Mouse (Mus musculus) heart, adult 11 months (tissue): ENCODE data around the gene Sema3f.

Experiments used
- DNase-seq: peaks from one replicate; pipeline ENCODE4 v3.0.0; 2022

Gene Sema3f

DNA sequence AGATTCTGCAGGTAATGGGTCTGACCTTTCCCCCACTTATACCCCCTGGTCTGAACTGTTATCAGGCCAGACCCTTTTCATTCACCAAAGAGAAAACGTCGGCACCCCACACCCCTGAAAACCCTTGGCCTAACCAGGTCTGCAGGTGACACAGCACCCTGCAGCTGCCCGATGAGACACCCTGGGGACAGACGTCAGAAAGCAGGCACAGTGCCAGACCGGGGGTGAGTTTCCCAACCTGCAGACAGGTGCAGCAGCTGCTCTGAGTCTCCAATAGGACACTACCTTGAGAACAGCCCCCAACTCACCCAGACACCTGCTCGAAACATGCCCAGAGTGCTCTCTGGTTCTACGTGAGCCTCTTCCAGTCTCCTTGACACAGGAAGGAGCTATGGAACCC lies 21.3 kb downstream of the Sema3f start:
- no peak for DNase-seq

DNA sequence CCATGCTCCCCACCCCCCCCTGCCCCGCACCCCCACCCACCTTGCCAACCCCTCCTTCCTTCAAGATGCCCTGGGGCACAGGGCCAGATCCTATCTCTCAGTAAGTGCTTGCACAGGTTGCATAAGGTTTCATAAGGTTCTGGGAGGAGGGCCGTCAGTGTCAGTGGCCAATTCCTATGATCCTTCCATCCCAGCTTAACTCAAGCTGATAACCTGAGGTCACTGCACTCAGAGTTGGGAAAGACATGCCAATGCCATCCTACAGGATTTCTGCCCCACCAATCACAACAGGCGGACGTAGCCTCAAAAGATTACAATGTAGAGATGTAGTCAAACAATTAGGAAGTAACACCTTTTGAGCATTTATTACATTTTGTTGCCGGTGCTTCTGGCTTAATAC lies 21.9 kb downstream of the Sema3f start:
- no peak for DNase-seq

DNA sequence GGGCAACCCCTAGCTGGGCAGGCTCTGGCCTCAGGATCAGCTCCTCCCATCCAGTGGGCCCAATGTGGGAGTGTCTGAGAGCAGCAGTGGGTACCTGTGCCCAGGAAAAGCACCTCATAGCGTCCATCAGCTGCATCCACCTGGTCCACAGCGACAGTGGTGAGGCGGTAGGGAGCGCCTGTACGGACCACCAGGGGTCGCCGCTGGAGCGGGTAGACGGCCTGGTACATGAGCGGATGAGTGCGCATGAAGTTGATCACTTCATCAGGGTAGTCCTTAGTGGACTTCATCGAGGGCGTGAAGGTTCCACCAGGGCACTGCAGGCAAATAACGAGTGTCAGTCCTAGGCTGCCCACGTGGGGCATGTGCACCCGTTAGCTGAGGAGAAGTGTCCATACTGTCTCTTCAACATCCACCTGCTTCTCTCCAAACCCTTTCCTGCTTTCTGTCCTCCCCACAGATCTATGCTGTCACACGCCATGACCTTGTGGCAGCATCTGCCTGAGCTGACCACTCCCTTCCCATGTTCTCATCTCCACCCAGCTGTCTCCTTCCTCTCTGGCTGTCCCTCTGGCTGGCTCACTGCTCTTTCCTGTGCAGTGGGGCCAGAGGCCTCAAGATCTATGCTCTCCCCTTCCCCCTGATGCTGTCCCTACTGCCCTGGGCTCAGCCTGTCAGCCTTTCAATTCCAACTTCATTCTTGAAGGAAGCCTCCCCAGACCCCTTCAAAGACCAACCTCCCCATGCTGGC lies 24.9 kb downstream of the Sema3f start:
- DNase-seq, result peak; percentile 97

DNA sequence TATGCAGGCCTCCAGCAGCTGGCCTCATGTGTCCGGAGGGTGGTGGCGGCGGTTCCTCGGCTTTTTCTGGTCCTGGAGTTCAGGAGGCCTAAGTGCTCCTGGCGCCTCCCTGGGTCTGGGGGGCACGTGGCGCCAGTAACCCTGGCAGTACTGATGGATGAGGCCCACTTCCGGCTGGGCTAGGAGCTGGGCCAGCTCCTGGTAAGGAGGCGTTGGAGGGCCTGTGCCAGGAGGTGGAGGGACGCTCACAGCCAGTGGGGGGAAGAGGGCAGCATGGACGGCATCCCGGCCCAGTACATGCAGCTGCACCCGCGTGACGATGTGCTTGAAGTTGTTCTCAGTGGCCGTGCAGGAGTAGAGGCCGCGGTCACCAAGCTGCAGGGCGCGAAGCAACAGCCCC lies 27.9 kb downstream of the Sema3f start:
- DNase-seq, result no peak

DNA sequence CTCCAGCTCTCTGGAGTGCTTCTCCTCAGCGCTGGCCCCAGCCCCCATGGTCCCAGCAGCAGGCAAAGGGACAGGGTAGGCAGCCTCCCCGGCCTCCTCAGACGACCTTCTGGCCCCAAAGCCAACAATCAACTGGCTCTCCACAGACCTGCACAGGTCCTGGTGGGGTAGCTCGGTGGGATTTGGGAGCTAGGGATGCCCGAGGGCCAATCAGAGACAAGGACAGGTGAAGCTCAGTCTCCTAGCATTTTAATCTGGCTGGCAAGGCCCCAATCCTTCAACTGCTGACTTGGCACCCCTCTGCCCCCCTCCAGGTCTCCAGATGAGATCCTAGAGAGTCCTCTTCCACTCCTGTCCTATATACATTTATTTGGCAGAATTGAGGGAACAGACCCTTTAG lies 30.8 kb downstream of the Sema3f start, which contains the start of gene Gnat1:
Gene Gnat1 (minus strand): TSS at position 212 of the 400 bp plus-strand sequence.
- no peak for DNase-seq

DNA sequence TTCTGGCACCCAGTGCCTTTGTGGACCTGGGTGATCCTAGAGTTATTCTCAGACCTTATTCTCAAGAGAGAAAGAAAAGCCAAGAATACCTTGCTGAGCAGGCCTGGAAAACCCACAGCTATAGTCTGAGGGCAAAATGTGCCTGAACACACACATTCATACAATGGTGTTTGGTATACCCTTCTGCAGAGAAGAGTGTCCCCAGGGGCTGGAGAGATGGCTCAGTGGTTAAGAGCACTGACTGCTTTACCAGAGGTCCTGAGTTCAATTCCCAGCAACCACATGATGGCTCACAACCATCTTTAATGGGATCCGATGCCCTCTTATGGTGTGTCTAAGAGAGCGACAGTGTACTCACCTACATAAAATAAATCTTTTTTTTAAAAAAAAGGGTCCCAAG lies 31.4 kb downstream of the Sema3f start:
- no peak for DNase-seq

DNA sequence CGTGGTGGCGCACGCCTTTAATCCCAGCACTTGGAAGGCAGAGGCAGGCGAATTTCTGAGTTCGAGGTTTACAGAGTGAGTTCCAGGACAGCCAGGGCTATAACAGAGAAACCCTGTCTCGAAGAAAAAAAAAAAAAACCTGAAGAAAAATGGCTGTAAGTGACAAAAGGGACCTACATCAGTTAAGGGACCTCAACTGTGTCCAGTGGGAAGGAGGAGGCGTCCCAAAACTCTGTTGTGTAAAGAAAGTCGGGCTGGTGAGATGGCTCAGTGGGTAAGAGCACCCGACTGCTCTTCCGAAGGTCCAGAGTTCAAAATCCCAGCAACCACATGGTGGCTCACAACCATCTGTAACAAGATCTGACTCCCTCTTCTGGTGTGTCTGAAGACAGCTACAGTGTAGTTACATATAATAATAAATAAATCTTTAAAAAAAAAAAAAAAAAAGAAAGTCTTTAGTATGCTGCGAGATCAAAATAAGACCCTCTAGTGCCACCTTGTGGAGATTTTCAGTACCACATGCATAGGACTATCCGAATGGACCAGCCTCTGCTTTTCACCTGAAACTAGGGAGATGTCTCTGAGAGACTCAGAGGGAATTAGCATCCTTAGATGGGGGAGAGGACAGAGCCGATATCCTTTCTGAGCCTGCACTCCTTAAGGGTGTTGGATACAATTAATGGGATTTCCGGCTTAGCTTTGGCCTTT lies 32.3 kb downstream of the Sema3f start:
- DNase-seq, result peak; percentile 96

DNA sequence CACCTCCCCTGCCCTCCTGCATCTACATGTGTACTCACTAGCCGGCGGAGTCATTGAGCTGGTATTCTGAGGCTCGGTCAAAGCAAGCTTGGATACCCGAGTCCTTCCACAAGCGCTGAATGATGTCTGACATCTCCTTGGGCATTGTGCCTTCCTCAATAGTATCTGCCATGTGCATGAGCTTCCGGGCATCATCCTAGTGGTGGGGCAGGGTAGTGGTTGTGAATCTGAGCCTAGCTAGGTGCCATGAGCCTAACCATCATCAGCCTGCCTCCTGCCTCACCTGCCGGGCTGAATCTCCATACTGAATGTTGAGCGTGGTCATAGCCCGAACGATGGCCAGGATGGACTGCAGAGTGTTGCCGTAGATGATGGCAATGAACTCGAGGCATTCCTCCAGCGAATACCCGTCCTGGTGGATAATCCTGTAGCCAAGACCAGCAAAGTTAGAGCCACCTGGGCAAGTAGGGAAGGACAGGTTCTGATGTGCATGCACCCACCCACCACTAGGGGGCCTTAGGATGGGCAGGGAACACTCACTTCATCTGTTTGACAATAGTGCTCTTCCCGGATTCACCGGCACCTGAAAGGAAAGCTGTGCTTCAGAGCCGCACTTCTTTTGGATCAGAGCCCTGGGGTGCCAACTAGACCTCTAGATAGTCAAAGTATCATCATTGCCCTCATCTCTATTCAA lies 33.0 kb downstream of the Sema3f start:
- peak; percentile 93 for DNase-seq

DNA sequence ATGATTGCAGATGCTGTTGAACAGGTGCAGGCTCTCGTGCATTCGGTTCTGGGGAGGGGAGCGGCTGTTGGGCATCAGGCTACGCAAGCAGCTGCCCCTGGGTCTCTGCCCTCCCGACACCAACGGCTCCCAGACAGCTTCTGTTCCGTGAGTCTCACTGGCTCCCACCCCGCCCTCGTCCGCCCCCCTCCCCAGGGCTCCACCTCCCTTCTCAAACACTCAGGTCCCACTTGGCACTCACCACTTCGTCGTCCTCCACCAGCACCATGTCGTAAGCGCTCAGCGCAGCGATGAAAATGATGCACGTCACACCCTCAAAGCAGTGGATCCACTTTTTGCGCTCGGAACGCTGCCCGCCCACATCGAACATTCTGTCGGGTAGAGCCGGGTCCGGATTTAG lies 34.0 kb downstream of the Sema3f start:
- peak; percentile 91 for DNase-seq

DNA sequence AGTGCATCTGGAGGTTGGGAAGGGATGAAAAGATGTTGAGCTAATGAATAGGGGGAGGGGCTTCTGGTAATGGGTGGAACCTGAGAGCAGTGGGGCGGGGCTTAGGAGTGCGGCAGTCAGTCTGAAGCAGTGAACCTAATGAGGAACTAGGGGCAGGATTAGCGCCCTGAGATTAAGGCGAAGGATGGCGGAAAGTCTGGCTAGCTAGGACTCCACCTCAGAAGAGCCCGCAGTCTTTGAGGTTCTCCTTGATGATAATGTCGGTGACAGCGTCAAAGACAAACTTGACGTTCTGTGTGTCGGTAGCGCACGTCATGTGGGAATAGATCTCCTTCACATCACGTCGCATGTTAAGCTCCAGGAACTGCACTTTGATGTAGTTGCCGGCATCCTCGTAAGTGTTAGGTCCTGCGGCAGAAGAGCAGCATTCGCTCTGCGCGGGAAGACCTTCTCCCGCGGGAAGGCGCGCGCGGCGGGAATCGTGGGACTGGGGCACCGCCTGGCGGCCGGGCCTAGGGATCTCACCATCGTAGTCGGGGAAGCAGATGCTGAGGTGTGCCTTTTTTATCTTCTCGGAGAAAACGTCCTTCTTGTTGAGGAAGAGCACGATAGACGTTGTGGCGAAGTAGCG lies 34.5 kb downstream of the Sema3f start:
- DNase-seq, result peak; percentile 93

DNA sequence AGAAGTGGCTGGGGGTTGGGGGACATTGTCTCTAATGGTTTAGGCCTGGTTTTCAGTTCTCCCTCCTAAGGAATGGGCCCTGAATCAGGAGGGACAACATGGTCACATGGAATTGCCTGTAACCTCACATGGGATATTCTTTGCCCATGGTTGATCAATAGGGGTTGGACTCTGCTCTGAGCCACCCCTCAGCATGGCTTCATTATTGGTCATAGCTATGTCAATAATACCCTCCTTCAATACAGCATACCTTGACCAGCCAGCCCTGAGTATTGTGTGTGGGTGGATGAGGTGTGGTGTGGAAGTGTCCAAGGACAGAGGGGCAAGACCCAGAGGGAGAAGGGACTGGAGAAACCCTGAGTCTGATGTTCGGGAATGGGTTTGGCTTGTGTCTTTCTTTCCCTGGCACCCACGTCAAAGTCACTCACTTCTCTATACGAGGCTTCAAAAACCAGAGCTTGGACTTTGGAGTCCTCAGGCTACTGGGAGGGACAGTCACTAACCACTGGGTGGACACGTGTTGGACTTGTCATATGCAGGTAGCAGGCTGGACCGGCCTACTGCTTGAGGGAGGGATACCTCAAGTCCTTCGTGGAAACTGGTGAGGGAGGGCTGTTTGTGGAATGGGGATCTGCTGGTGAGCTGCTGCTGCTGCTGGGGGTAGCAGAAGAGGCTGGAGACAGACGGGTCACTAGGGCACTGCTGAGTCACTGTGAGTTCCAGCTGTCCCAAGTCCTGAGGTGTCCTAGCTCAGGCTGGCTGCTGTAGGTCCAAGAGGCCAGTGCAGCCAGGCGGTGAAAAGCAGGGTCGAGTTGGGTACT lies 35.5 kb downstream of the Sema3f start:
- DNase-seq, result peak; percentile 93

DNA sequence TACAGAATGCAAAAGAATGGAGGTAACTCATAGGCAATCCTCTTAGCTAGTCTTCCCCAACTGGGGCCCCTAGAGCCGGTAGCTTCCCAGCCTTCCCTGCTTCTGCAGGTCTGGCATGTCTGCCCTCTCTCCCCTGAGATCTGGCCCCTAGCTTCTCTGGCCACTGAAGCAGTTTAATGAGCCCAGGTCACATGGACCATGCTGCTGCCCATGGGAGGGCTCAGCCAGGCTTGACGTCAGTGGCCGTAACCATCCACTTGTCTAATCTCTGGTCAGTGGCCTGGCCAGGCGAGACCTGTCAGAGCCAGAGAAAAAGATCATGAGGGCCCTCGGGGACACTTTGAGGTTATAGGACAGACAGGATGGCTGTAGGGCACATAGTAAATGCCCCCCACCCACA lies 40.0 kb downstream of the Sema3f start:
- DNase-seq, result peak; percentile 98

DNA sequence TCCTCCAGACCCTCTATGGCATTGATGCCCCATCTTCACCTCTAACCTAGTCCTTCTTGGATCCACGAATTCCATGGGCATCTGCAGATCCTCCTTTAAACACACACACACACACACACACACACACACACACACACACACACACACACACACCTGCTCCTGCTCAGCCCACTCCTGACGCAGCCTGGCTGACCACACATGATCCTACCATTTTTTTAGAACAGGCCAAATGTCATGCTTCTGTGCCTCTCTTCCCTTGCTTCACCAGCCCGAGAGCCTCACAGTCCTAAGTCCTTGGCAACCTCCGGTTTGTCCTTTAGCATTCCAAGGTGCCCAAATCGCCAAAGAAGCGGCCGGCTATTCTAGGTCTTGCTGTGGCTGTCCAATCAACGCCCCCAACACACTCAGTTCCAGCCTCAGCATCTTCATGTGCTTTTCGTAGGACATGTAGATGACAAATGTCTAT lies 40.8 kb downstream of the Sema3f start, which contains the start of gene Slc38a3:
Gene Slc38a3 (minus strand): TSS at position 51 of the 466 bp plus-strand sequence.
- DNase-seq, result no peak

DNA sequence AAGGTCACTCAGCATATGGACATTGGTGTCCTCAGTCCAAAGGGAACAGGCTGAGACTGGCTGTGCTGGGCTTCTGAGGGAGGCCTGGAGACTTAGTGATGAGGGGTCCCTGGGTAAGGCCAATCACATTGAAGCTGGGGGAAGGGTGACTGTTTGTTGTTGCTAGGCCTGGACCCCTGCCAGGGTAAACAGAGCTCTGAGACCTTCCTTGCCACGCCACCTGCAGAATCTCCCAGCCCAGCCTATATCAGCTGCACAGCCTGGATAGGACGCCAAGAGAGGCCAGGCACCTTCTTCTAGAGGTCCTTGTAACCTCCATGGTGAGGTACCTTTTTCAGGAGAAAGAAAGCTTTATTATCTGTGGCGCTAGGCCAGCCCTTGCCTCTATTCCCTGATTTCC lies 41.4 kb downstream of the Sema3f start:
- DNase-seq, result no peak

DNA sequence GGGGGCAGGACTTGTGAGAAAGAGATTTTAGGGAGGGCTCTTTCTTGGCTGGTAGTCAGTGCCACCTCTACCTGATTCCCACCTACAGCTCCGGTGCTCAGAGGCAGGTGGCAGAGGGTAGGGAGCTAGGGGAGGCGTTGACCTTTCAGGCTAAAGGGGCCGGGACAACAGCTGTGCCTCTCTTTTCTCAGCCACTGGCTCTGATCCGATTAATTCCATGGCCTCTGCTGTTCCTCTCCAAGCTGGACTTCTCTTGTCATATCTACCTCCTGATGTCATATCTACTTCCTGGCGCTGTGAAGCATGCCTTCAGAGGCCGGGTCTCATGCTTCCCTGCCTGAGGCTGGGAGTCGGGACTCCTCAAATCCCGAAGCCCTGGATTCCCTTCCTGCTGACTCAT lies 42.3 kb downstream of the Sema3f start:
- peak; percentile 93 for DNase-seq

DNA sequence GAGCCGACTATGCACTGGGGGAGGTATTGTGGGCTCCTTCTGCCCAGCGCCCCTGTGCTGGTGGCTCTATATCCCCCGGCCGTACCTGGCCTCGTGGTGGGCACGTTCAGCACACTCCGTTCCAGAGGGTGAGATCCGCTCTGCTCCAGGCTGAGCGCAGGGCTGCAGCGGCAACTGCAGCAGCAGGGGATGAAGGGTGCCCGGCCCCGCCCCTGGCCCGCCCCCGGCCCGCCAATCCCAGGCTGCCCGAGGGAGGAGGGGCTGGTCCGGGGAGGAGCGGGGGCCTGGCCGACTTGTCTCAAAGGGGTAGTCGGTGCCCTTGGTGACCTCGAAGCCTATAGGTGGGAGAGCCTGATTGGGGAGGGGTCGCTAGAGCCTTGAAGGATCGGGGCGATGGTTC lies 43.1 kb downstream of the Sema3f start:
- peak; percentile 98 for DNase-seq

DNA sequence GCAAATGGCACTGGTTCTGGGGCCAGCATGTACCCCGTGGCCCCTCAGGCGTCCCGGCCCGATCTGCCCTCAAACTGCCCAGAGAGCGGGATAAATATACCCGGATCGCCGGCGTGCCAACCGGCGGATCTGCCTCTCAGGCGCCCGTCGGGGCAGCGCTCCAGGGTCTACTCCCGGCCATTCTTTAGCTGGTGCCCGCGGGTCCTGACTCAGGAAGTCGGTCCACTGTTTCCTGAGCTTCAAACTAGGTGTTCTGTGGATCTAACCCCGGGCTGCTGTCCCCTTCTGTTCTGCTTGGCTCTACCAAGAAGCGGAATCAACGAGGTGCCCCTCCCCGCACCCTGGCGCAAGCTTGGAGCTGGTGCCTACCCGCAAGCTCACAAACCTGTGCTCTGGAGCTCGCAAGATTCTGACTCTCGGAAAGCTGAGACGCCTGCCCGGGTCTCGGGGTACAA lies 43.5 kb downstream of the Sema3f start:
- DNase-seq, result peak; percentile 95

DNA sequence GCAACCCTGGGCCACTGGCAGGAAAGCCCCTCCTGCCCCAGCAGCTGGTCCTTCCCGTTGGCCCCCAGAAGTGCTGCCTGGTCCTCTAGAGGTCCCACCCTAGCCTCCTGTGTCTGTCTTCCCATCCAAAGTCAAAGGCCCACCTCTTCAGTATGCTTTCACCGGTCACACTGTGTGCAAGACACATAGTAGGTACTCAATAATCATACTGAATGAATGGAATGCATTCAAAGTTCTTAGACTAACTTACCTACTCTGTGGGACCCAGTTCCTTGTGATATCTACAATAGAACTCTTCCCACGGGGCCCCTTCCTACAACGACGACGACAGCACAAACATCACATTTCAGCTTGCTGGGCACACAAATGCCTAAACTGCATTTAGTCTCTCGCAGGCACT lies 45.0 kb downstream of the Sema3f start:
- no peak for DNase-seq

DNA sequence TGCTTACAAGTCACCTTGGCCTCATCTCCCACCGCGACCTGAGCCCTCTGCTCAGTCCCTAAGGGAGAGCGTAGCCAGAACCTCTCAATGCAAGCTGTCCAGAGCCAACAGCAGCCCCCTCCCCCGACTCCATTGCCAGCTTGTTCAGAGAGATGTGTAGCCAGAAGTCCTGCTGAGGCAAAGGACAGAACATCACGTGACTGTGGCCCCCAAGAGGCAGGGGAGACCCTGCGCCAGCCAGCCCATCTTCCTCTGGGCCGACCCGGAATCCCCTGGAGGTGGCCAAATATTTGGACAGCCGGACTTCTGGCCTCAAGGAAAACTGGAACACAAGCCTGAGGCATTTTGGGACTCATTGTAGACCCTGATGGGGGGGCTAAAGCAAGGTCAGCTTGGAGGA lies 46.8 kb downstream of the Sema3f start:
- no peak for DNase-seq

DNA sequence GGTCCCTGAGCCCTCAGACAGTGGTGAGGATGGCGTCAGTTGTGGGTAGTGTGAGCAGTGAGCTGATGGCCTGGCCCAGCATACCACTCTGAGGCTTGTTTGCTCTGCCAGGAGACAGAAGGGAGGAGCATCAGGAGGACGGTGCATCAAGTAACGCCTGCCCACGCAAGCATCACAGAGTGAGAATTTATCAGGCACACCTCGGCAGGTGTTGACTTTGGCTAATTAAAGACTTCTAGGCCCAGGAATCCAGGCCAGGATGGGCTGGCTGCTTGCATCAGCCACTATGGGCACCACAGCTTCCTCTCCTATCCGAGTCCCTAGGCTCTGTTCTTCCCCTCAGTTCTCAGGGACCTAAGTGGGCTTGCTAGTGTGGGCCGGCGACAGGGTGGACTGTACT lies 47.9 kb downstream of the Sema3f start:
- peak; percentile 87 for DNase-seq

DNA sequence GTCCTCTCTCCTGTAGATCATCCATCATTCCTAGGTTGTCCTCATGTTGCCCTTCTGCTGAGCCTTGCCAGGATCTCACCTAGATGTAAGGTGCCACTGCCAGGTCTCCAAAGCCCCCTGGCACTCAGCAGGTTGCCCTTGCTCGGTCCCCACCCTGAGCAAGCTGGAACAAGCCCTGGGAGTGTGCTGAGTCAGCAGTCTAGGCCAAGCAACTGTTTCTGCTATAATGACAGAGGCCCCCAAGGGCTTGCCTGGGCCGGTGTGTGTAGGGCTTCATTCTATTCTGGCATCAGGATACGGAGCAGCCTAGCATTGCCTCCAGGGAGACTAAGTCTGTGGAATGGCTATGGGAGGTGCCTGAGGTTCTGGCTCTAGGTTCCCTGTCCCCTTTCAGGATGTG lies 49.5 kb downstream of the Sema3f start:
- DNase-seq, result no peak

DNA sequence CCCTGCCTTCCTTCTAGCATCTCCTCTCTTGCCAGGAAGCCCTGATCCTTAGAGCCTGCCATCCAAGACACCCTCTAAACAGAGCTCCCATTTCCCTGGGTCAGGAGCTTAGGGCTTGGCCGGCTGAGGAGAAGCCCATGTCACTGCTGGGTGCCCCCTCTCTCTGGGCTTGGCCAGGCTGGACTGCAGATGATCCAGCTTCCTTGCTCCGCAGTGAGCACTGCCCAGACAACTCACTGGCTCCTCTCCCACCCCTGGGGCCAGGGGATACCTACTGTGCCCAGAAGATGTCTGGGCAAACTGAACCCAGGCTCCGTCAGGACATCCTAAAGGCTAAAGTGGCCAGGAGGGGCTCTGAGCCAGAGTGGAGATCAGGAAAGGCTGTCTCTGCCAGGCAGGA lies 50.3 kb downstream of the Sema3f start:
- DNase-seq, result no peak
